Mouse (Mus musculus): Measurements from ENCODE around the gene Ap1ar. TPM values are rescaled to one million over a fixed set of nuclear protein-coding genes. Genes with fewer than 3 reads are reported as not detected.

Ap1ar gene
- 42.2 and 43.3 TPM in 2 replicates for polyA plus RNA-seq (2015; fragmentation: Nextera tagmentation; extraction: Ambion mirVana)

- H3K4me1 ChIP-seq (ENCODE audit: control insufficient read depth, insufficient read depth, low read length): peaks cover 14% of the 10 kb centered on the region
- H3K9ac ChIP-seq (ENCODE audit: low read length): peak within 1 kb of the TSS; percentile 79
- H3K36me3 ChIP-seq (ENCODE audit: control insufficient read depth, insufficient read depth, low read length): no peaks in the 10 kb centered on the region
- H3K4me3 ChIP-seq (replicated peaks; ENCODE audit: low read length): peak within 1 kb of the TSS; percentile 85
- peak within 1 kb of the TSS; percentile 97 for H3K27ac ChIP-seq (ENCODE audit: low read length)
- H3K4me2 ChIP-seq (ENCODE audit: low read depth, low read length): peak within 1 kb of the TSS; percentile 81
- H3K9me3 ChIP-seq (replicated peaks; ENCODE audit: control insufficient read depth, low read length): no peaks in the 10 kb centered on the region
- WGBS: under 1% methylated on average over 79 of the region's 89 CpGs
- H3K27me3 ChIP-seq (ENCODE audit: control insufficient read depth, insufficient read depth, low read length): no peaks in the 10 kb centered on the region
- ATAC-seq (ENCODE audit: insufficient read depth, low FRiP score): peak; percentile 96
These were observed at the start of gene Ap1ar for GRCm38 (mm10) chr3:127837154-127837865. Ap1ar (minus strand) TSS chr3:127837523.

DNA sequence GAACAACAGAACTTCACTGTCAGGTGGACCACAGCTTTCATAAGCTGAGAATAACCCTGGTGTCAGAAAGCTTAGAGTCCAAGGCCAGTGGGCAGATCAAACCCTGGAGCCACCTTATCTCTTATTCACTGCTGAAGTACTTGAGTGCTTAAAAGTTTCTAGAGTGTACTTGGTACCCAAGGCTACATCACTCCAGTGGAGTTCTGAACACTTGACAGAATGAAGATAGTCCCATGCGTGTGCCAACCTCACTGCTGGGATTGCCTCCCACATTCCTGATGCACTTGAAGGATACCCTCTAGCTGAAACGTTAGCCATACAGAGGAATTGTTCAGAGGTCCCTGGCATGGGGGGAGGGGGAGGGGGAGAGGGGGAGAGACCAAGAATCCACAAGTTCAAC is 44.4 kb upstream of the Ap1ar start:
- 61% methylated on average over 2 of the region's 2 CpGs for WGBS
- H3K36me3 ChIP-seq (ENCODE audit: control insufficient read depth, insufficient read depth, low read length): no peaks in the 10 kb centered on the region
- H3K4me1 ChIP-seq (ENCODE audit: control insufficient read depth, insufficient read depth, low read length): peaks cover 9% of the 10 kb centered on the region; the same call in 1 of the 2 replicates
- H3K9me3 ChIP-seq (replicated peaks; ENCODE audit: control insufficient read depth, low read length): no peaks in the 10 kb centered on the region
- no peaks in the 10 kb centered on the region for H3K27me3 ChIP-seq (ENCODE audit: control insufficient read depth, insufficient read depth, low read length)
- H3K27ac ChIP-seq (ENCODE audit: low read length): no peak overlapping the region
- H3K9ac ChIP-seq (ENCODE audit: low read length): no peak overlapping the region
- ATAC-seq (ENCODE audit: insufficient read depth, low FRiP score): no peak
- H3K4me3 ChIP-seq (replicated peaks; ENCODE audit: low read length): no peak overlapping the region
- H3K4me2 ChIP-seq (ENCODE audit: low read depth, low read length): no peak overlapping the region

GRCm38 (mm10) chr3:127879968-127880367 is 42.6 kb upstream of the Ap1ar start:
- H3K4me3 ChIP-seq (replicated peaks; ENCODE audit: low read length): no peak overlapping the region
- H3K4me2 ChIP-seq (ENCODE audit: low read depth, low read length): no peak overlapping the region
- no peak for ATAC-seq (ENCODE audit: insufficient read depth, low FRiP score)
- H3K9ac ChIP-seq (ENCODE audit: low read length): no peak overlapping the region
- no peak overlapping the region for H3K27ac ChIP-seq (ENCODE audit: low read length)
- 85% methylated on average over 3 of the region's 3 CpGs for WGBS
- H3K9me3 ChIP-seq (replicated peaks; ENCODE audit: control insufficient read depth, low read length): no peaks in the 10 kb centered on the region
- no peaks in the 10 kb centered on the region for H3K36me3 ChIP-seq (ENCODE audit: control insufficient read depth, insufficient read depth, low read length)
- H3K4me1 ChIP-seq (ENCODE audit: control insufficient read depth, insufficient read depth, low read length): peaks cover 9% of the 10 kb centered on the region; the same call in 1 of the 2 replicates
- H3K27me3 ChIP-seq (ENCODE audit: control insufficient read depth, insufficient read depth, low read length): no peaks in the 10 kb centered on the region

DNA sequence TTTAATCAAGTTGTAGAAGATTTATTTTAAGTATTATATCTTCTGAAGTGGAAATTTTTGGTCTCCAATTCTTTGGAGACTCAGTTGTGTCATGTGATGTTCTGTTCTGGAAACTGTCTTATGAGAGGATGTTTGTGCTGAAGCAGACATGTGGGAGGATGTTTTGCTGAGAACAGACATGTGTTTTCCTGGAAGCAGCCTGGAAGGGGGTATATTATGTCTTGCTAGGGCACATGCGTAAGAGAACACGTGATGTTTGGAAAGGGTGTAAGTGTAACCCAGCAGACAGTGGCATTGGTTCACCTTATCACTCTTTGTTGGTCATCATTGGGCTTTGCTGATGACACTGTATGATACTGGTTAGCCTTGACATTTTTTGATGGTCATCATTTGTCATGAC is 38.2 kb upstream of the Ap1ar start:
- no peaks in the 10 kb centered on the region for H3K36me3 ChIP-seq (ENCODE audit: control insufficient read depth, insufficient read depth, low read length)
- no peak overlapping the region for H3K9ac ChIP-seq (ENCODE audit: low read length)
- no peaks in the 10 kb centered on the region for H3K9me3 ChIP-seq (replicated peaks; ENCODE audit: control insufficient read depth, low read length)
- no peak for ATAC-seq (ENCODE audit: insufficient read depth, low FRiP score)
- H3K4me1 ChIP-seq (ENCODE audit: control insufficient read depth, insufficient read depth, low read length): peaks cover 10% of the 10 kb centered on the region
- H3K27me3 ChIP-seq (ENCODE audit: control insufficient read depth, insufficient read depth, low read length): no peaks in the 10 kb centered on the region
- WGBS: 82% methylated on average over 2 of the region's 2 CpGs
- no peak overlapping the region for H3K27ac ChIP-seq (ENCODE audit: low read length)
- no peak overlapping the region for H3K4me3 ChIP-seq (replicated peaks; ENCODE audit: low read length)
- no peak overlapping the region for H3K4me2 ChIP-seq (ENCODE audit: low read depth, low read length)

DNA sequence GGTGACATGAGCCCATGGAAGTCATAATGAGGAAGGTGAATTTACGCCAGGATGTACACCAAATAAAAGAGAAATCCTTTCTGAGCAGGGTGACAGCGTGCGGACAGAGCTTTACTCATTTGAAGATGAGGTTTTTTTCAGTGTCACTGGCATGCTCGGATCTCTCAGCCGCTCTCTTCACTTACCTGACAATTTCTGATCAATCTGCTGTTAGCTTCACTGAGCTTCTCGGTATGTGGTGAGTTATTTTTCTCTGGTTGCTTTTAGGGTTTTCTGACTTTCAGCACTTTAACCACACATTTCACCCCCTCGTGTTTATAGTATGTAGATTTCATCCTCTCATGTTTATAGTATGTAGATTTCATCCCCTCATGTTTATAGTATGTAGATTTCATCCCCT is 37.7 kb upstream of the Ap1ar start:
- H3K27ac ChIP-seq (ENCODE audit: low read length): no peak overlapping the region; the same call in 1 of the 2 replicates
- WGBS: 63% methylated on average over 7 of the region's 7 CpGs
- H3K27me3 ChIP-seq (ENCODE audit: control insufficient read depth, insufficient read depth, low read length): no peaks in the 10 kb centered on the region
- no peak overlapping the region for H3K4me3 ChIP-seq (replicated peaks; ENCODE audit: low read length)
- H3K9me3 ChIP-seq (replicated peaks; ENCODE audit: control insufficient read depth, low read length): no peaks in the 10 kb centered on the region
- H3K9ac ChIP-seq (ENCODE audit: low read length): no peak overlapping the region
- H3K4me1 ChIP-seq (ENCODE audit: control insufficient read depth, insufficient read depth, low read length): peaks cover 10% of the 10 kb centered on the region
- no peaks in the 10 kb centered on the region for H3K36me3 ChIP-seq (ENCODE audit: control insufficient read depth, insufficient read depth, low read length)
- H3K4me2 ChIP-seq (ENCODE audit: low read depth, low read length): no peak overlapping the region
- ATAC-seq (ENCODE audit: insufficient read depth, low FRiP score): no peak

- no peaks in the 10 kb centered on the region for H3K9me3 ChIP-seq (replicated peaks; ENCODE audit: control insufficient read depth, low read length)
- peak; percentile 74; the same call in 1 of the 2 replicates for ATAC-seq (ENCODE audit: insufficient read depth, low FRiP score)
- no peak overlapping the region for H3K4me3 ChIP-seq (replicated peaks; ENCODE audit: low read length)
- no peaks in the 10 kb centered on the region for H3K27me3 ChIP-seq (ENCODE audit: control insufficient read depth, insufficient read depth, low read length)
- H3K9ac ChIP-seq (ENCODE audit: low read length): no peak overlapping the region
- H3K4me2 ChIP-seq (ENCODE audit: low read depth, low read length): no peak overlapping the region
- peak overlapping the region; percentile 27; the same call in 1 of the 2 replicates for H3K27ac ChIP-seq (ENCODE audit: low read length)
- WGBS: 26% methylated on average over 4 of the region's 4 CpGs
- H3K4me1 ChIP-seq (ENCODE audit: control insufficient read depth, insufficient read depth, low read length): peaks cover 10% of the 10 kb centered on the region
- no peaks in the 10 kb centered on the region for H3K36me3 ChIP-seq (ENCODE audit: control insufficient read depth, insufficient read depth, low read length)
These were observed 37.0 kb upstream of the Ap1ar start for GRCm38 (mm10) chr3:127874254-127874883.

DNA sequence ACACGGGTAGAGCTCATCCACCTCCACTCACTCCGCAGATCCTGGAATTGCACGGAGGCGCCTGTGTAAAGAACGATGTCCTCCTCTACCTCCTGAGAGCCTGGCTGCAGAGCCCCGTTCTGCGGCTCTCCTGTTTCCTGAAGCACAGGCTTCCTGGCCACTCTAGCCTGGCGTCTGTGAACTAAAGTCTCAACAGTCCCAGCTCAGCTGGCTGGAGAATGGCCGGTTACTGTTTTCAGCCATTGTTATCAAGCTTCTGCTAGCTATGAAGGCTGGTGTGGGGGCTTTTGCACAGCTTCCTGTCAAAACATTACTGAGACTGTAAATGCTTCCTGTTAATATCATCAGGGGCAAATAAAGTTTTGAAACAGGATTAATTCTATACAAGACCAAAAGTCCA is 34.3 kb upstream of the Ap1ar start:
- no peaks in the 10 kb centered on the region for H3K9me3 ChIP-seq (replicated peaks; ENCODE audit: control insufficient read depth, low read length)
- no peak for ATAC-seq (ENCODE audit: insufficient read depth, low FRiP score)
- H3K27me3 ChIP-seq (ENCODE audit: control insufficient read depth, insufficient read depth, low read length): no peaks in the 10 kb centered on the region
- H3K27ac ChIP-seq (ENCODE audit: low read length): peak overlapping the region; percentile 42; the same call in 1 of the 2 replicates
- H3K4me1 ChIP-seq (ENCODE audit: control insufficient read depth, insufficient read depth, low read length): peaks cover 13% of the 10 kb centered on the region
- H3K36me3 ChIP-seq (ENCODE audit: control insufficient read depth, insufficient read depth, low read length): no peaks in the 10 kb centered on the region
- no peak overlapping the region for H3K9ac ChIP-seq (ENCODE audit: low read length)
- WGBS: 70% methylated on average over 9 of the region's 9 CpGs
- no peak overlapping the region for H3K4me2 ChIP-seq (ENCODE audit: low read depth, low read length)
- no peak overlapping the region for H3K4me3 ChIP-seq (replicated peaks; ENCODE audit: low read length)

DNA sequence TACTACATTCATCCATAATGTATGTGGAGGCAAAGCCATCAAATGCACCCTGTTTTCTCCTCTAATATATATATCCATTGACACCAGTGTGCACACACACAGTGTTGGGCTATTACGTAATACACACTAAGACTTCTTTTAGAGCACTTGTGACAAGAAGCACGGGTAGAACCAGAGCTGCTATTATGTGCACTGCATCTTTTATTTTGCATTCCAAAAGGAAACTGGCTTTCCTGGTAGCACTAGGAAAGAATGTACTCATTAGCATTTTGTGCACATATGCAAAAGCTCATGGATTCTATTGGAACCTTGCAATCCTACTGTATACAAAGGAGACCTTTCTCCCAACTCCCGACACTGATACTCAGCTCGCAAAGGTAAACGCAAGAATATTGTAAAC is 31.6 kb upstream of the Ap1ar start:
- H3K27ac ChIP-seq (ENCODE audit: low read length): no peak overlapping the region
- no peaks in the 10 kb centered on the region for H3K27me3 ChIP-seq (ENCODE audit: control insufficient read depth, insufficient read depth, low read length)
- H3K36me3 ChIP-seq (ENCODE audit: control insufficient read depth, insufficient read depth, low read length): no peaks in the 10 kb centered on the region
- H3K4me1 ChIP-seq (ENCODE audit: control insufficient read depth, insufficient read depth, low read length): peaks cover 19% of the 10 kb centered on the region
- H3K4me3 ChIP-seq (replicated peaks; ENCODE audit: low read length): no peak overlapping the region
- ATAC-seq (ENCODE audit: insufficient read depth, low FRiP score): no peak
- WGBS: 60% methylated on average over 5 of the region's 5 CpGs
- H3K4me2 ChIP-seq (ENCODE audit: low read depth, low read length): no peak overlapping the region
- H3K9me3 ChIP-seq (replicated peaks; ENCODE audit: control insufficient read depth, low read length): no peaks in the 10 kb centered on the region
- H3K9ac ChIP-seq (ENCODE audit: low read length): no peak overlapping the region

DNA sequence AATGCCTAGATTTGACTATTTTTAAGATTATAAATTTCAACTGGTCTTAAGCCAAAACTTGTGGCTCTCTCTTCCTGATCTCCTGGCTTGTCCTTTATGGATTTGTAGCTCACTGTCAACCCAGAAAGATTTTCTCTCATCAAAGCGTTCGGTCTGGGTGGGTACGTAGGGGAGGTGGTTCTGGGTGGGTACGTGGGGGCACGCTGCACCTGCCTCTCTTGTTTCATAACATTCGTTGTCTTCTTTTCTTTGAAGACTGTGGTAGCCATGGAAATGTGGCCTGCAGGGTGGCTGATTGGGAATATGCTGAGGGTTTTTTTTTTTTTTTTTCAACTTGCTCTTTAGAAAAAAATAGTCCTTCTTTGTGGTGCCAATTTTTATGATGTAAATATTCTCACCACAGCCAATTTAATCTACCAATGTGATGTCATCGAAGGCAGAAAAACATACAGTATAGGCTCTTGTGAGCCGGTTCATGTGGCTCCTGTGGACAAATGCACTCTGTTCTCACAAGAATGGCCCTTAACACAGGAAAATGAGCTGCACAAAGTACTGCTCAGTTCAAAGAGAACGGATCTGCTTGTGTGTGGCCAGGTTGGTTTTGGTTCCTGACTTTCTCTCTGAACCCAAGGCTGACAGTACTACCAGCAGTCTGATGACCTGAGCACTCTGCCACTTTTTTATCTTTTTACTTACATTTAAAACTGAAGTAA is 30.9 kb upstream of the Ap1ar start:
- H3K9ac ChIP-seq (ENCODE audit: low read length): no peak overlapping the region
- no peak overlapping the region for H3K4me2 ChIP-seq (ENCODE audit: low read depth, low read length)
- no peaks in the 10 kb centered on the region for H3K36me3 ChIP-seq (ENCODE audit: control insufficient read depth, insufficient read depth, low read length)
- H3K4me1 ChIP-seq (ENCODE audit: control insufficient read depth, insufficient read depth, low read length): peaks cover 19% of the 10 kb centered on the region
- H3K4me3 ChIP-seq (replicated peaks; ENCODE audit: low read length): no peak overlapping the region
- no peaks in the 10 kb centered on the region for H3K27me3 ChIP-seq (ENCODE audit: control insufficient read depth, insufficient read depth, low read length)
- H3K27ac ChIP-seq (ENCODE audit: low read length): no peak overlapping the region
- no peaks in the 10 kb centered on the region for H3K9me3 ChIP-seq (replicated peaks; ENCODE audit: control insufficient read depth, low read length)
- no peak for ATAC-seq (ENCODE audit: insufficient read depth, low FRiP score)
- 80% methylated on average over 9 of the region's 9 CpGs for WGBS
